Comparison of ENCODE assay signal across 7 mouse cellular contexts in genomic region chrX:106920175-106920827, GRCm38 (mm10). TPM values are rescaled to one million over a fixed set of nuclear protein-coding genes. Genes with fewer than 3 reads are reported as not detected.
DNase-seq lines count a peak whose midpoint lies in the region; ATAC-seq lines count a peak whose summit lies in the region.

TSS of gene Lpar4 (plus strand) at chrX:106920625.

- H3K4me1 ChIP-seq in forebrain, embryonic 14.5 days (ENCODE audit: control insufficient read depth, insufficient read depth, low read length), result no peaks in the 10 kb centered on the region; the same call in 1 of the 2 replicates
- H3K4me1 ChIP-seq in limb, embryonic 12.5 days (replicated peaks), result no peaks in the 10 kb centered on the region

- DNase-seq in ES-CJ7 (ENCODE audit: low read depth, low spot score) (peak; percentile 55), WW6 (ENCODE audit: low read depth, low spot score) (peak; percentile 9)
- DNase-seq in forebrain, embryonic 14.5 days (ENCODE audit: low spot score), result peak; percentile 72
- DNase-seq in heart, postnatal 4 days, result peak; percentile 48
- DNase-seq in mesoderm, embryonic 11.5 days (ENCODE audit: low read depth, low spot score), result peak; percentile 76
- DNase-seq in testis, postnatal 14 days (ENCODE audit: low spot score), result peak; percentile 3

- H3K4me3 ChIP-seq in forebrain, embryonic 14.5 days (ENCODE audit: low read depth, low read length), result peak within 1 kb of the TSS; percentile 35
- peak within 1 kb of the TSS; percentile 45 for H3K4me3 ChIP-seq in limb, embryonic 12.5 days (replicated peaks)

- no peaks in the 10 kb centered on the region for H3K27me3 ChIP-seq in forebrain, embryonic 14.5 days (replicated peaks; ENCODE audit: control insufficient read depth, insufficient read depth, low read length)
- H3K27me3 ChIP-seq in limb, embryonic 12.5 days, result 0 out of 2 replicates have a peak, but pooled peaks cover 4% of the 10 kb centered on the region

- 26% methylated on average over 11 of the region's 11 CpGs for WGBS in forebrain, embryonic 14.5 days
- 7% methylated on average over 11 of the region's 11 CpGs for WGBS in limb, embryonic 12.5 days

- no peaks in the 10 kb centered on the region for H3K36me3 ChIP-seq in forebrain, embryonic 14.5 days (ENCODE audit: control insufficient read depth, insufficient read depth, low read length)
- H3K36me3 ChIP-seq in limb, embryonic 12.5 days, result no peaks in the 10 kb centered on the region; the same call in 1 of the 2 replicates

- peak within 1 kb of the TSS; percentile 47 for H3K9ac ChIP-seq in forebrain, embryonic 14.5 days (ENCODE audit: low read length)
- H3K9ac ChIP-seq in limb, embryonic 12.5 days (replicated peaks), result peak within 1 kb of the TSS; percentile 50; the same call in 1 of the 2 replicates

- no peaks in the 10 kb centered on the region for H3K9me3 ChIP-seq in forebrain, embryonic 14.5 days (replicated peaks; ENCODE audit: control insufficient read depth, low read length)
- H3K9me3 ChIP-seq in limb, embryonic 12.5 days, result no peaks in the 10 kb centered on the region

- H3K4me2 ChIP-seq in forebrain, embryonic 14.5 days (ENCODE audit: low read length), result peak within 1 kb of the TSS; percentile 46
- peak within 1 kb of the TSS; percentile 55 for H3K4me2 ChIP-seq in limb, embryonic 12.5 days

- no peak within 1 kb of the TSS; the same call in 1 of the 2 replicates for H3K27ac ChIP-seq in forebrain, embryonic 14.5 days (ENCODE audit: low read depth, low read length)
- peak within 1 kb of the TSS; percentile 82 for H3K27ac ChIP-seq in limb, embryonic 12.5 days

- peak; percentile 93 for ATAC-seq in forebrain, embryonic 14.5 days
- ATAC-seq in limb, embryonic 12.5 days (ENCODE audit: insufficient number of reproducible peaks, insufficient read depth, low FRiP score, low TSS enrichment, low read depth), result peak; percentile 92

RNA-seq across cellular contexts. Expression of gene Lpar4, which starts in this region (rescaled TPM):
- 7.0 and 7.3 TPM in 2 replicates for polyA plus RNA-seq in forebrain, embryonic 14.5 days (2014; fragmentation: Nextera tagmentation; extraction: Ambion mirVana)
- 10 to 100 TPM; 10.8 to 12.6 TPM for total RNA-seq in heart, postnatal 4 days (2021)
- polyA plus RNA-seq in limb, embryonic 12.5 days (2016; fragmentation: Nextera tagmentation; extraction: Ambion mirVana), result 33.7 and 34.3 TPM in 2 replicates

Comparison
In these comparisons a context has a peak if more than half of its experiments do, and no peak if none do; other contexts are left out.
1. DNase-seq: peak in every context shown above with its lines; median percentile 76 in mesoderm, embryonic 11.5 days; 72 in forebrain, embryonic 14.5 days; 55 in ES-CJ7; 48 in heart, postnatal 4 days; 9 in WW6; 3 in testis, postnatal 14 days.